Mouse (Mus musculus) ovary, postnatal 14 days (tissue): ENCODE data around the gene Dpy19l3.

Source experiments
- DNase-seq: peaks from one replicate; pipeline ENCODE4 v3.0.0; 2022; ENCODE audit warnings: low spot score

The Dpy19l3 gene

GRCm38 (mm10) chr7:35636874-35637273 lies 117.4 kb downstream of the Dpy19l3 start:
- no peak for DNase-seq

- no peak for DNase-seq
Observed at GRCm38 (mm10) chr7:35636229-35636628, 118.0 kb downstream of the Dpy19l3 start.
